Mouse (Mus musculus): ENCODE results near the gene E330009J07Rik. TPM values are rescaled to one million over a fixed set of nuclear protein-coding genes. Genes with fewer than 3 reads are reported as not detected.

Gene E330009J07Rik
- polyA plus RNA-seq, 1 experiment from 2014 or later = 12.4 TPM

GRCm38 (mm10) chr6:40448626-40449025 is 12.7 kb upstream of the E330009J07Rik start:
- DNase-seq (ENCODE audit: low spot score) (no peak), ATAC-seq (ENCODE audit: insufficient number of reproducible peaks, low FRiP score, low TSS enrichment, low read depth) (no peak)
- Histone ChIP-seq H3K36me3 (ENCODE audit: control insufficient read depth, insufficient read depth, low read length) (no peaks in the 10 kb centered on the region), H3K27ac (replicated peaks; ENCODE audit: low read depth, low read length) (no peak overlapping the region), H3K9ac (ENCODE audit: low read length) (no peak overlapping the region), H3K9me3 (ENCODE audit: control insufficient read depth, low read length) (no peaks in the 10 kb centered on the region), H3K4me1 (ENCODE audit: control insufficient read depth, insufficient read depth, low read length) (no peaks in the 10 kb centered on the region), H3K4me3 (ENCODE audit: low read depth, low read length) (no peak overlapping the region), H3K27me3 (ENCODE audit: control insufficient read depth, insufficient read depth, low read length) (no peaks in the 10 kb centered on the region), H3K4me2 (ENCODE audit: low read depth, severe bottlenecking) (no peak overlapping the region)

- Histone ChIP-seq H3K4me1 (ENCODE audit: control insufficient read depth, insufficient read depth, low read length) (no peaks in the 10 kb centered on the region), H3K36me3 (ENCODE audit: control insufficient read depth, insufficient read depth, low read length) (no peaks in the 10 kb centered on the region), H3K4me3 (ENCODE audit: low read depth, low read length) (no peak overlapping the region), H3K9ac (ENCODE audit: low read length) (no peak overlapping the region), H3K27me3 (ENCODE audit: control insufficient read depth, insufficient read depth, low read length) (no peaks in the 10 kb centered on the region), H3K9me3 (ENCODE audit: control insufficient read depth, low read length) (no peaks in the 10 kb centered on the region), H3K4me2 (ENCODE audit: low read depth, severe bottlenecking) (no peak overlapping the region), H3K27ac (replicated peaks; ENCODE audit: low read depth, low read length) (no peak overlapping the region)
- no peak for DNase-seq (ENCODE audit: low spot score)
- no peak for ATAC-seq (ENCODE audit: insufficient number of reproducible peaks, low FRiP score, low TSS enrichment, low read depth)
- WGBS = 13% methylated on average over 10 of the region's 10 CpGs
Measured at GRCm38 (mm10) chr6:40443281-40443928, 7.5 kb upstream of the E330009J07Rik start.

GRCm38 (mm10) chr6:40441755-40442154 is 5.8 kb upstream of the E330009J07Rik start:
- Histone ChIP-seq H3K36me3 (ENCODE audit: control insufficient read depth, insufficient read depth, low read length) (no peaks in the 10 kb centered on the region), H3K4me3 (ENCODE audit: low read depth, low read length) (no peak overlapping the region), H3K4me2 (ENCODE audit: low read depth, severe bottlenecking) (no peak overlapping the region), H3K9ac (ENCODE audit: low read length) (no peak overlapping the region), H3K27me3 (ENCODE audit: control insufficient read depth, insufficient read depth, low read length) (no peaks in the 10 kb centered on the region), H3K9me3 (ENCODE audit: control insufficient read depth, low read length) (no peaks in the 10 kb centered on the region), H3K4me1 (ENCODE audit: control insufficient read depth, insufficient read depth, low read length) (no peaks in the 10 kb centered on the region), H3K27ac (replicated peaks; ENCODE audit: low read depth, low read length) (no peak overlapping the region)
- 43% methylated on average over 3 of the region's 3 CpGs for WGBS
- ATAC-seq (ENCODE audit: insufficient number of reproducible peaks, low FRiP score, low TSS enrichment, low read depth) = no peak
- peak; percentile 13 for DNase-seq (ENCODE audit: low spot score)

- H3K9me3 ChIP-seq (ENCODE audit: control insufficient read depth, low read length) = no peaks in the 10 kb centered on the region
- DNase-seq (ENCODE audit: low spot score) (no peak), ATAC-seq (ENCODE audit: insufficient number of reproducible peaks, low FRiP score, low TSS enrichment, low read depth) (no peak)
- H3K27me3 ChIP-seq (ENCODE audit: control insufficient read depth, insufficient read depth, low read length) = no peaks in the 10 kb centered on the region
- H3K9ac ChIP-seq (ENCODE audit: low read length) = no peak overlapping the region
- H3K4me3 ChIP-seq (ENCODE audit: low read depth, low read length) = no peak overlapping the region
- no peaks in the 10 kb centered on the region for H3K4me1 ChIP-seq (ENCODE audit: control insufficient read depth, insufficient read depth, low read length)
- no peaks in the 10 kb centered on the region for H3K36me3 ChIP-seq (ENCODE audit: control insufficient read depth, insufficient read depth, low read length)
- no peak overlapping the region for H3K4me2 ChIP-seq (ENCODE audit: low read depth, severe bottlenecking)
- H3K27ac ChIP-seq (replicated peaks; ENCODE audit: low read depth, low read length) = no peak overlapping the region
- 79% methylated on average over 3 of the region's 3 CpGs for WGBS
Measured at GRCm38 (mm10) chr6:40441276-40441675, 5.3 kb upstream of the E330009J07Rik start.

- WGBS = 40% methylated on average over 12 of the region's 12 CpGs
- H3K27ac ChIP-seq (replicated peaks; ENCODE audit: low read depth, low read length) = no peak overlapping the region
- no peaks in the 10 kb centered on the region for H3K4me1 ChIP-seq (ENCODE audit: control insufficient read depth, insufficient read depth, low read length)
- DNase-seq (ENCODE audit: low spot score) (peak; percentile 19), ATAC-seq (ENCODE audit: insufficient number of reproducible peaks, low FRiP score, low TSS enrichment, low read depth) (no peak)
- no peaks in the 10 kb centered on the region for H3K27me3 ChIP-seq (ENCODE audit: control insufficient read depth, insufficient read depth, low read length)
- H3K4me2 ChIP-seq (ENCODE audit: low read depth, severe bottlenecking) = no peak overlapping the region
- no peaks in the 10 kb centered on the region for H3K36me3 ChIP-seq (ENCODE audit: control insufficient read depth, insufficient read depth, low read length)
- H3K4me3 ChIP-seq (ENCODE audit: low read depth, low read length) = no peak overlapping the region
- H3K9ac ChIP-seq (ENCODE audit: low read length) = no peak overlapping the region
- H3K9me3 ChIP-seq (ENCODE audit: control insufficient read depth, low read length) = no peaks in the 10 kb centered on the region
Measured at GRCm38 (mm10) chr6:40439731-40440130, 3.8 kb upstream of the E330009J07Rik start.

- no peaks in the 10 kb centered on the region for H3K27me3 ChIP-seq (ENCODE audit: control insufficient read depth, insufficient read depth, low read length)
- H3K27ac ChIP-seq (replicated peaks; ENCODE audit: low read depth, low read length) = no peak within 1 kb of the TSS
- H3K36me3 ChIP-seq (ENCODE audit: control insufficient read depth, insufficient read depth, low read length) = no peaks in the 10 kb centered on the region
- no peak for ATAC-seq (ENCODE audit: insufficient number of reproducible peaks, low FRiP score, low TSS enrichment, low read depth)
- no peak within 1 kb of the TSS for H3K4me2 ChIP-seq (ENCODE audit: low read depth, severe bottlenecking)
- no peaks in the 10 kb centered on the region for H3K4me1 ChIP-seq (ENCODE audit: control insufficient read depth, insufficient read depth, low read length)
- DNase-seq (ENCODE audit: low spot score) = peak; percentile 11
- H3K9me3 ChIP-seq (ENCODE audit: control insufficient read depth, low read length) = no peaks in the 10 kb centered on the region
- 75% methylated on average over 5 of the region's 5 CpGs for WGBS
- no peak within 1 kb of the TSS for H3K4me3 ChIP-seq (ENCODE audit: low read depth, low read length)
- no peak within 1 kb of the TSS for H3K9ac ChIP-seq (ENCODE audit: low read length)
Measured at GRCm38 (mm10) chr6:40438936-40439335, 3.0 kb upstream of the E330009J07Rik start, which contains the start of gene Wee2. Gene Wee2 (plus strand): TSS chr6:40439088.

- WGBS = 0% methylated on average over 52 of the region's 72 CpGs
- DNase-seq (ENCODE audit: low spot score) (peak; percentile 70), ATAC-seq (ENCODE audit: insufficient number of reproducible peaks, low FRiP score, low TSS enrichment, low read depth) (peak; percentile 75)
- Histone ChIP-seq H3K4me1 (ENCODE audit: control insufficient read depth, insufficient read depth, low read length) (no peaks in the 10 kb centered on the region), H3K27ac (replicated peaks; ENCODE audit: low read depth, low read length) (no peak overlapping the region; the same call in 1 of the 2 replicates), H3K4me2 (ENCODE audit: low read depth, severe bottlenecking) (peak overlapping the region; percentile 81), H3K27me3 (ENCODE audit: control insufficient read depth, insufficient read depth, low read length) (no peaks in the 10 kb centered on the region), H3K36me3 (ENCODE audit: control insufficient read depth, insufficient read depth, low read length) (no peaks in the 10 kb centered on the region), H3K4me3 (ENCODE audit: low read depth, low read length) (peak overlapping the region; percentile 64), H3K9me3 (ENCODE audit: control insufficient read depth, low read length) (no peaks in the 10 kb centered on the region), H3K9ac (ENCODE audit: low read length) (peak overlapping the region; percentile 85)
Measured at GRCm38 (mm10) chr6:40435151-40436046, 536 bp downstream of the E330009J07Rik start.

GRCm38 (mm10) chr6:40434697-40435096 is 1.2 kb downstream of the E330009J07Rik start:
- Histone ChIP-seq H3K9ac (ENCODE audit: low read length) (peak overlapping the region; percentile 85), H3K36me3 (ENCODE audit: control insufficient read depth, insufficient read depth, low read length) (no peaks in the 10 kb centered on the region), H3K4me2 (ENCODE audit: low read depth, severe bottlenecking) (peak overlapping the region; percentile 81), H3K9me3 (ENCODE audit: control insufficient read depth, low read length) (no peaks in the 10 kb centered on the region), H3K4me3 (ENCODE audit: low read depth, low read length) (peak overlapping the region; percentile 64), H3K27ac (replicated peaks; ENCODE audit: low read depth, low read length) (no peak overlapping the region), H3K4me1 (ENCODE audit: control insufficient read depth, insufficient read depth, low read length) (no peaks in the 10 kb centered on the region), H3K27me3 (ENCODE audit: control insufficient read depth, insufficient read depth, low read length) (no peaks in the 10 kb centered on the region)
- DNase-seq (ENCODE audit: low spot score) (no peak), ATAC-seq (ENCODE audit: insufficient number of reproducible peaks, low FRiP score, low TSS enrichment, low read depth) (no peak)
- WGBS = 8% methylated on average over 7 of the region's 7 CpGs
